Mouse (Mus musculus): ENCODE data around the gene Kdm2a.

GRCm38 (mm10) chr19:4283653-4284052, 114.4 kb downstream of the Kdm2a start:
- TF ChIP-seq TAL1 (IDR thresholded peaks at IDR 0.05; ENCODE audit: low read length) = no peak
- no peak for TF ChIP-seq GATA1 (IDR thresholded peaks at IDR 0.05; ENCODE audit: low read length)
